Mouse (Mus musculus) adrenal gland, adult 18-20 months (tissue): ENCODE measurements around the gene Arl2bp. TPM values are rescaled to one million over a fixed set of nuclear protein-coding genes. Genes with fewer than 3 reads are reported as not detected.

Source experiments
- DNase-seq, 2 experiments: peaks; one replicate each; pipeline ENCODE4 v3.0.0; 2021 to 2022; ENCODE audit warnings: low spot score in 2 of 2
- total RNA-seq, 2 experiments: library from RNA; stranded (reverse); gene quantifications; 1 replicate in 1 of 2; 2 replicates in 1 of 2; pipeline ENCODE4 v1.2.3; 2021

Gene Arl2bp
- total RNA-seq, 2 experiments from 2014 or later = 60.6 to 66.6 TPM

- DNase-seq = peak in 1 of 2 experiments; percentile 10
Observed at GRCm38 (mm10) chr8:94694701-94695100, 28.3 kb downstream of the Arl2bp start.

- peak in 1 of 2 experiments; percentile 27 for DNase-seq
Observed at GRCm38 (mm10) chr8:94695341-94695993, 29.1 kb downstream of the Arl2bp start.

DNA sequence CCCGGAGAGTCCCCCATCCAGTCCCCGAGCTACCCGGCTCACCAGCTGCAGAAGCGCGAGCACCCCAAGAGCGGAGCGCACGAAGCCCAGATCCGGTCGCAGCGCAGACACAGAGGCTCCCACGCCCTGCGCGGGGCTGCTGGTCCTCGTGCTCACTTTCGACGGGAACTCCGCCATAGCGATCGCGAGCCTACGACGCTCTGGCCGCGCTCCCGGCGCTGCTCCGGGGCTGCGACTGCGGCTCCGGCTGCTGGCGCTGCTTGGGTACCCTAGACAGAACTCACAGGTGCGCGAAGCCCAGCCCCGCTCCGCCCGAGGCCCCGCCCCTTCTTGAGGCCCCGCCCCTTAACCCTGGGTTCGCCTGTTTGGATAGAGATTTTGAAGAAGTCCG is 29.6 kb downstream of the Arl2bp start, which contains the start of gene Pllp:
TSS of gene Pllp (minus strand) at position 285 of the 391 bp plus-strand sequence.
- DNase-seq = no peak

- DNase-seq = no peak
Observed at GRCm38 (mm10) chr8:94696566-94696965, 30.2 kb downstream of the Arl2bp start.

DNA sequence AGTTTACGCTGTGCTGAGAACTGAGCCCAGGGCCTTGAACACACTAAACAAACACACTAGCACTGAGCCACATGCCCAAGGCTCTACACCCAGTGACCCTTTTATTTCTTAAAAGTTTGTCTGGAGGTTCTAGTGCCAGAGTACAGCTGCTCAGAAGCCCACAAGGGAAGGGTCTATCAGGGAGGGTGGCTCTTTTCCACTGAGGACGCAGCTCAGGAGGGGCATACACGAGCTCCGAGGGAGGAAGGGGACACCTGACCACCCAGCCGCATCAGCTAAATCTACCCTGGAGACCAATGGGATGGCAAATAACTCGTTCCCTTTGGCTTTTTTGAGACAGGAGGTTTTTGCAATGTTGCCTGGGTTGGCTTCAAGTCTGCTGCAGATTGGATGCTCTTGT is 31.6 kb downstream of the Arl2bp start:
- no peak for DNase-seq

- DNase-seq = no peak
Observed at GRCm38 (mm10) chr8:94699366-94699765, 33.0 kb downstream of the Arl2bp start.

DNA sequence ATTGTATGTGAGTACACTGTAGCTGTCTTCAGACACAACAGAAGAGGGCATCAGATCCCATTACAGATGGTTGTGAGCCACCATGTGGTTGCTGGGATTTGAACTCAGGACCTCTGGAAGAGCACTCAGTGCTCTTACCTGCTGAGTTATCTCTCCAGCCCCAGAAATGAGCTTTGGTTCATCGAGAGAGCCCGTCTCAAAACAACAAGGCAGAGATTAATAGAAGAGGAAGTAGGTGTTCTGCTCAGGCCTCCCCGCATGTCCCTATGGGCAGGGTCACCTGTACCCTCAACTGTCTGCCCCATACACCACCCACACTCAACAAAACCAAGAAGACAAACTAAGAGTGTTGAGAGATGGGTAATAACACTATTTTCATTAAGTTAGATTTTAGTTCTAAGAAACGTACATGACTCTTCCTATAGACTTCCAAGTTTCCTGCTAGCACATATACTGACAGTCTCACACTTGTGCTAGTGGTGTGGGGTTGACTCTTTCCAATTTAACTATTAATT is 34.1 kb downstream of the Arl2bp start:
- DNase-seq = no peak

DNA sequence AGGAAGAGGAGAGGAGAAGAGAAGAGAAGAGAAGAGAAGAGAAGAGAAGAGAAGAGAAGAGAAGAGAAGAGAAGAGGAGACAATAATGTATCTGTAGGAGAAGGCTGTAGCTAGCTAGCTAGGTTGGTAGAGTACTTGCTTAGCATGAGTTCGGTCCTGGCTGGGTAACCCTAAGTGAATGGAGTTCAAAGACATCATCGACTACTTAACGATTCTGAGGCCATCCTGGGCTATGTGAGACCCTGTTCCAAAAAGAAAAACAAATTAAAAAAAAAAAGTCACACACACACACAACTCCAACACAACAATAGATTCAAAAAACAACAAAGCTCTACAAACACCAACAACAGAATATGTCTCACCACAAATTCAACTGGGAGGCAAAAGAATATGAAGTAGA is 35.8 kb downstream of the Arl2bp start:
- no peak for DNase-seq

DNA sequence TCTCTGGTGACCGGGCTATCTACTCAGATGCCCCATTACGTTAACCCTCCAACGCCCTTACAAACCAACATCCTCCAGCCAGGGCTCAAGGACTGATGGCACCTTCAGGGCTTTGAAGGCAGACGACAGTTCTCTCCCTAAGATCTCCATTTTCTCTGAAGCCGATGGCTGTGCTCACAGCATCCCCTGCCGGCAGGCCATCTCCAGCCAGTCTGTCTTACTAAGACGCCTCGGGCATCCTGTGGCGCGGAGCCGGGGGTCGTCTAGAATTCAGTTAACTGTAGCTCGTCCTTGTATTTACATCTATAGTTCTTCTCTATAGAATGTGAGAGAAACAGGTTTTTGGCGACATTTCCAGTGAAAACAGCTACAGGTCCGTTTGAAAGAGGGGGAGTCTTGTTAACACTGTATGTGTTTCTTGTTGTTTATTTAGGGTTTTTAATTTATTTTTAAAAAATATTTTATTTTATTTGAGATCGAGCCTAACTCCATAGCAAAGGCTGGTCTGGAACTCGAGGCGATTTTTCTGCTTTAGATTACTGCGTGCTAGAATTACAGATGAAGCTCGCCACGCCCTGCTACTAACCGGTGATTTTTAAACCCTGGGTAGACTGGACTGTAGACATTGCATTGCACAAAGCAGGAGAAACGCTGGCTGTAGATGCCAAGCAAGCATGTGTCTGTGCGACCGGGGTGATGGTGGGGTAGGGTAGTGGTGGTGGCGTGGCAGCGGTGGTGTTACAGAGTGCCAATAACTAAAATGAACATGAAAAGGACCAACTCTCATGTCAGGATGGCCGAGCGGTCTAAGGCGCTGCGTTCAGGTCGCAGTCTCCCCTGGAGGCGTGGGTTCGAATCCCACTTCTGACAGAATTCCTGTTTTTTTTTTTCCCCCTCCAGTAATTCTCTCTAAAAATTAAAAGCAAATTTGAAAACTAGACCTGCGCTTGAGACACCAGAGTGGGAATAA is 36.7 kb downstream of the Arl2bp start:
- peak; percentile 74 to 75 for DNase-seq

- DNase-seq = peak; percentile 99 to 100
Observed at GRCm38 (mm10) chr8:94703972-94704668, 37.7 kb downstream of the Arl2bp start.

- DNase-seq = no peak
Observed at GRCm38 (mm10) chr8:94704669-94704984, 38.2 kb downstream of the Arl2bp start.

GRCm38 (mm10) chr8:94705581-94706245 is 39.3 kb downstream of the Arl2bp start:
- DNase-seq = no peak

GRCm38 (mm10) chr8:94706732-94707395 is 40.5 kb downstream of the Arl2bp start:
- peak in 1 of 2 experiments; percentile 35 for DNase-seq

DNA sequence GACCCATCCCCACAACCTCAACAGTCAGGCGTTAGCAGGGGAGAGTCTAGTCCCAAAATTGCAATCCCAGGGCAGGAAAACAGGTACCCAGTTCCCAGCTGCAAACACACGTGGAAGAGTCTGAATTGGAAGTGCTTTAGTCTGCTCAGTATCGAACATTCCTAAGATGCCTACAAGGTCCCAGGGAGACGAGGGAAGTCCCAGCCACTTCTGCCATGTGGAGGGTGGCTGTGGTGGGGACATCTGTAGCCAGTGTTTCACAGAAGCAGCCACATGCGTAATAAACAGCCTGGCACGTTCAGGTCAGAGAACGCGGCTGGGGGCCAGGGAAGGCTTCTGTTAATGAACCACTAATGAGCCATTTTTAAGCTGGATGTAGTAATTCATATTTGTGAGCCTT is 43.9 kb downstream of the Arl2bp start:
- DNase-seq = no peak

DNA sequence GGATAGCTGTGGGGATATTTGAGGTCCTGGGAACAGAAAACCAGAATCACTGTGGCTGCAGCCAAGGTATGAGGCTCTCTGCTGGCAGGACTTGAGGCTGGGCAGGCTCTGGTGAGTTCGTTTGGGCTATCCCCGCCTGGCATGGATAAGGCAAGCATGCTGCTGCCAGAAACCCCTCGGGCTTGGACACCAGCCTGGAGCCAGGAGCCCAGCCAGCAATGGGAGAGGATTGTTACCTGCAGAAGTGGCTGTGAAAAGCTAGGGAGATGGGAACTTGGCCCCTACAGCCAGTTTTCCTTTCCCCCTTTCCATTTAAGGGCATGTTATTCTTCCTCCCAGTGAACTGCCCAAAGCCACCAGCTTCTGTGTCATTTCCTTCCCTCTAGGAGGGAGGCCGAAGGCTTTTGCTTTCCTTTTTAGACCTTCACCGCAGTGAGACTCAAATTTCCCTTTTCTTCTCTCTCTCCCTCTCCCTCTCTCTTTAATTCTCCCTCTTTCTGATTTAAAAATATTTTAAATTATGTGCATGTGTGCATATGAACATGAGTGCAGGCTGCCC is 44.8 kb downstream of the Arl2bp start:
- DNase-seq = no peak

DNA sequence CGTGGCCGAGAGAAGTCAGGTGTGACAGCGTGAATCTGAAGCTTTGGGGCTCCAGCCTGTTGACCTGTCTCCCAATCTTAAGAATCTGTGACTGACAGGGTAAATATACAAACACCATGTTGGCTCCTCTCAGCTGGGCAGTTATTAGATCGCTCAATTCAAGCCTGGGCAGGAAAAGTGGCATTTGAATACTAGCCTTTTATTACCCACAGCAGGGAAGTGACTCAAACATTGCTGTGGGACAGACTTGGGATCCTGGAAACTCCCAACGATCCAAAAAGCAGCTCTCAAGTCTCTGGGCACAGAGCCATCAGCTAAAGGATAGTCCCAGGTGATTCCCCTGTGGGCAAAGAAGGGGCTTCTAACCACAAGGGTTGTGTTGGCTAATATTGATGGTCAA is 48.2 kb downstream of the Arl2bp start:
- no peak for DNase-seq

- DNase-seq = no peak
Observed at GRCm38 (mm10) chr8:94715871-94716270, 49.5 kb downstream of the Arl2bp start.

DNA sequence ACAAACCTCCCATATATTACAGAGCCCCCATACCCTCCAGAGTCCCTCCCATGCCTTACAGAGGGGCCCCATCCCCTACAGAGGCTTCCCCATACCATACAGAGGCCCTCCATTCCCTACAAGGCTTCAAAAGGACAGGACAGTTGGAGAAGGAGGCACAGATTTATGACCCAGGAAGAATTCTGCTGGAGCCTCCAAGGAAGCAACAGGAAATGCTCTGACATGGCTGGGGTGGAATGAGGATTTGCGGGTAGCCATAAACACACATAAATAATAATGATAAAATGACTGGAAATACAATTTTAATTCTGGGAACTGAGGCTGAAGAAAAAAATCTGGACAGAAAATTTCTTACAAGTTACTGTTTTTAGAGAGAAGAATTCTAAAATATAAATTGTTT is 50.4 kb downstream of the Arl2bp start:
- DNase-seq = no peak
